Mouse (Mus musculus): ENCODE measurements around the gene Kcnh1.

- TF ChIP-seq MYOD1 (IDR thresholded peaks at IDR 0.05; ENCODE audit: control insufficient read depth in 1 of 3, insufficient read length in 2 of 3, low read depth in 2 of 3) (no peak), POLR2A (IDR thresholded peaks at IDR 0.05; ENCODE audit: insufficient read length, low read depth) (no peak), CEBPB (IDR thresholded peaks at IDR 0.05; ENCODE audit: insufficient read depth, poor library complexity, severe bottlenecking) (no peak), TCF3 (IDR thresholded peaks at IDR 0.05; ENCODE audit: insufficient read length, low read depth) (no peak), MYOG (IDR thresholded peaks at IDR 0.05; ENCODE audit: control insufficient read depth in 1 of 3, insufficient read depth in 1 of 3, insufficient read length in 2 of 3, low read depth in 2 of 3) (no peak), POLR2AphosphoS2 (IDR thresholded peaks at IDR 0.05; ENCODE audit: insufficient read length, low read depth) (no peak), TCF12 (IDR thresholded peaks at IDR 0.05; ENCODE audit: insufficient read depth, poor library complexity, severe bottlenecking) (no peak)
Observed at GRCm38 (mm10) chr1:192546843-192547242, 356.3 kb downstream of the Kcnh1 start.
